Mouse (Mus musculus): ENCODE data around the gene Strn4. TPM values are rescaled to one million over a fixed set of nuclear protein-coding genes. Genes with fewer than 3 reads are reported as not detected.

Gene Strn4
- polyA plus RNA-seq, 1 experiment from 2014 or later: 101 TPM

- Histone ChIP-seq H3K9me3 (no peaks in the 10 kb centered on the region), H3K36me3 (peaks cover 67% of the 10 kb centered on the region)
Measured at GRCm38 (mm10) chr7:16838804-16839426, 23.2 kb downstream of the Strn4 start.

DNA sequence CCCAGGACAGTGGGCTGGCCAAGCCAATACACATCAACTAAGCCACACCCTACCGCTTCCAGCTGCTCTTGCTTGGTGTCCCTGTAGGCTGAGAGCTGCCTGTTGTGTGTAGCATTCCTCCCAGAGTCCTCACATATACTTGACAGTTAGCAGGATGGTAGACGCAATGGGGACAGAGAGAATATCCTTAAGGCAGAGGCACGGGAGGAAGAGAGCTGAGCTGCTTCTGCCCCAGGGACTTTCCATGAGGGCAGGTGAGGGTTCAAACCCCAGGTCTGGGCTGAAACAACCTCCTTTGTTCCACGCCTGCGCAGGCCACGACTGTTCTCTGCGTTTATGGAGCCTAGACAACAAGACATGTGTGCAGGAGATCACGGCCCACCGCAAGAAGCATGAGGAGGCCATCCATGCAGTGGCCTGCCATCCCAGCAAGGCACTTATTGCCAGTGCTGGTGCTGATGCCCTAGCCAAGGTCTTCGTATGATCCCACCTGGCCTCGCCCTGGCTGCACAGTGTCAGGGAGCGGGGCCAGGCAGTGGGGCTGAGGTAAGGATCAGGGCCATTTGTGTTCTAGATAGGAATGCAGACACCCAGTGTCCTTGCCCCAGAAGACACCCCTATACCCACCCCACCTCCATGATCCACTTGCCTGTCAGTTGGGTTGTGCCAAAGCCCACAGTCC is 23.9 kb downstream of the Strn4 start:
- peaks cover 30% of the 10 kb centered on the region for H3K4me1 ChIP-seq
- no peak for DNase-seq (ENCODE audit: low spot score)
- H3K4me3 ChIP-seq: no peak overlapping the region
- no peaks in the 10 kb centered on the region for H3K9me3 ChIP-seq
- no peak overlapping the region for H3K27ac ChIP-seq
- peaks cover 60% of the 10 kb centered on the region for H3K36me3 ChIP-seq
- 94% methylated on average over 12 of the region's 12 CpGs for WGBS
- H3K27me3 ChIP-seq (ENCODE audit: insufficient read depth, poor library complexity, severe bottlenecking): 0 out of 2 replicates have a peak, but pooled peaks cover 3% of the 10 kb centered on the region

More at GRCm38 (mm10) chr7:16838804-16839426, 23.2 kb downstream of the Strn4 start:
- Histone ChIP-seq H3K27ac (no peak overlapping the region), H3K4me3 (no peak overlapping the region), H3K27me3 (ENCODE audit: insufficient read depth, poor library complexity, severe bottlenecking) (no peaks in the 10 kb centered on the region), H3K4me1 (peaks cover 25% of the 10 kb centered on the region)
- DNase-seq (ENCODE audit: low spot score): no peak
- 79% methylated on average over 6 of the region's 6 CpGs for WGBS

DNA sequence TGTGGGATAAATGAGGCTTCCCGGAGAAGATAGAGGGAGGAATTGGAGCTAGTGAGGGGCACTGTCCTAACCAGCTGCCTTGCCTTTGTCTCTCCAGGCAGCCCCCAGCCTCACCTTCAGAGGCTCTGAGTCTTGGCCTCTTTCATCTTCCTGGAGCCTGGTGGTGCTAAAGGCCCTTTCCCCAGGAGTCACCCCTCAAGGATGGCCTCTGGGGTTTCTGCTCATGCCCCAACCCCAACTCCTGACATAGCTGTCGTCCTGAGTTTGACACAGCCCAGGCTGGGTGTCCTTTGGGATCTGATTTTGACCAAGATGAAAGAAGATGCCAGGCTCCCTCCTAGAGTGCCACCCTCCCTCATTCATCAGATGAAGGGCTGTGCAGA is 24.4 kb downstream of the Strn4 start:
- Histone ChIP-seq H3K27me3 (ENCODE audit: insufficient read depth, poor library complexity, severe bottlenecking) (0 out of 2 replicates have a peak, but pooled peaks cover 3% of the 10 kb centered on the region), H3K4me1 (peaks cover 34% of the 10 kb centered on the region), H3K9me3 (no peaks in the 10 kb centered on the region), H3K27ac (no peak overlapping the region), H3K36me3 (peaks cover 55% of the 10 kb centered on the region), H3K4me3 (no peak overlapping the region)
- no peak for DNase-seq (ENCODE audit: low spot score)
- 81% methylated on average over 2 of the region's 2 CpGs for WGBS

GRCm38 (mm10) chr7:16841078-16841477 is 25.4 kb downstream of the Strn4 start:
- Histone ChIP-seq H3K4me3 (no peak overlapping the region), H3K27ac (no peak overlapping the region), H3K36me3 (peaks cover 59% of the 10 kb centered on the region), H3K27me3 (ENCODE audit: insufficient read depth, poor library complexity, severe bottlenecking) (0 out of 2 replicates have a peak, but pooled peaks cover 3% of the 10 kb centered on the region), H3K4me1 (peaks cover 43% of the 10 kb centered on the region), H3K9me3 (no peaks in the 10 kb centered on the region)
- DNase-seq (ENCODE audit: low spot score): no peak
- WGBS: 81% methylated on average over 4 of the region's 4 CpGs

GRCm38 (mm10) chr7:16841561-16842560 is 26.2 kb downstream of the Strn4 start:
- Histone ChIP-seq H3K36me3 (peaks cover 55% of the 10 kb centered on the region), H3K27me3 (ENCODE audit: insufficient read depth, poor library complexity, severe bottlenecking) (0 out of 2 replicates have a peak, but pooled peaks cover 3% of the 10 kb centered on the region), H3K4me1 (peaks cover 44% of the 10 kb centered on the region), H3K9me3 (no peaks in the 10 kb centered on the region), H3K4me3 (peak overlapping the region; percentile 73), H3K27ac (peak overlapping the region; percentile 86)
- 40% methylated on average over 11 of the region's 11 CpGs for WGBS
- no peak for DNase-seq (ENCODE audit: low spot score)

DNA sequence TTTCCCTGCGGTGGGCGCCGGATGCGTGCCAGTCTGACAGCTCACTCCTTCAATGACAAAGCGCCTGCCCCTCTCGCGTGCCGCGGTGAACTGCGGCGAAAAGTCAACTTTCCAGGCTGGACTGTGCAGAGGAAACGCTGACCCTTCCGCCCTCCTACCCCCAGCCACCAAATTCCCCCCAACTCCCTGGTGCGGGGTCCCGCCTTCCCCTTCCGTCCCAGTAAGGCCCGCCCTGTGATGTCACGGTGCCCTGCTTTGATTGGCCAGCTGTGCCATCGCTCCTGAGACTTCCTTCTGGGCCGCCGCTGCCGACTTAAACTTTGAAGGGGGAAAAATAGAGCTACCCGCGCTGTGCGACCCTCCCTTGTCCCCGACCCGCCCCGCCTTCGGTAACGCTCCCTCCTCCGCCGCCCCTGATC is 27.0 kb downstream of the Strn4 start, which contains the start of gene Prkd2:
Prkd2 (plus strand) TSS at position 258 of the 419 bp plus-strand sequence.
- Histone ChIP-seq H3K9me3 (no peaks in the 10 kb centered on the region), H3K27me3 (ENCODE audit: insufficient read depth, poor library complexity, severe bottlenecking) (0 out of 2 replicates have a peak, but pooled peaks cover 3% of the 10 kb centered on the region), H3K4me1 (peaks cover 44% of the 10 kb centered on the region), H3K4me3 (peak within 1 kb of the TSS; percentile 73), H3K36me3 (peaks cover 54% of the 10 kb centered on the region), H3K27ac (peak within 1 kb of the TSS; percentile 86)
- peak; percentile 95 for DNase-seq (ENCODE audit: low spot score)
- WGBS: 1% methylated on average over 32 of the region's 32 CpGs

DNA sequence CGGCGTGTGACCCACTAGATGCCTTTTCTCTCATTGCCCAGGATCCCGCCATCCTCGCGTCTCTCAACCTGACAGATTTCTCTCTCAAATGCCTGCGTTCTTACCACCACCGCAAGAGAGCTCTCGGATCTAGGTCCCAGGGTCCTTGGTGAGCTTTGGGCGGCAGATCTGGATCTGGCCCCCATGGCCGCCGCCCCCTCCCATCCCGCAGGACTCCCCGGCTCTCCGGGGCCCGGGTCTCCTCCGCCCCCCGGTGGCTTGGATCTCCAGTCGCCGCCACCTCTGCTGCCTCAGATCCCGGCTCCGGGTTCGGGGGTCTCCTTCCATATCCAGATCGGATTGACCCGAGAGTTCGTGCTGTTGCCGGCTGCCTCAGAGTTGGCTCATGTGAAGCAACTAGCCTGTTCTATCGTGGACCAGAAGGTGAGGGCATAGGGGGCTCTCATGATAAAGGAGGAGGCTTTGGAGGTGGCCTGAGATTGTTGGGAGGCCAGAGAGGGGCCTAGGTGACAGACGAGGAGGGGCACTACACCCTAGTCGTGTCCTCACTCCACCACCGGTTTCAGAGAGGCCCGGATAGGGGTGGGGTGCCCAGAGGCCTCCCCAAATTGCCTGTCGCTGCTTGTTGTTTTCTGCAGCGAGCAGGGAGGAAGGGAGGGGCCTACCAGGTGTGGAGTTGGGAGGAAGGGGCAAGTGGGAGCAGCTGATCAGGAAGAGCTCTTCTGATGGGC is 27.9 kb downstream of the Strn4 start:
- Histone ChIP-seq H3K27me3 (ENCODE audit: insufficient read depth, poor library complexity, severe bottlenecking) (0 out of 2 replicates have a peak, but pooled peaks cover 3% of the 10 kb centered on the region), H3K9me3 (no peaks in the 10 kb centered on the region), H3K4me1 (peaks cover 44% of the 10 kb centered on the region), H3K36me3 (peaks cover 50% of the 10 kb centered on the region), H3K27ac (peak overlapping the region; percentile 86), H3K4me3 (peak overlapping the region; percentile 73)
- DNase-seq (ENCODE audit: low spot score): no peak
- WGBS: 3% methylated on average over 33 of the region's 33 CpGs

GRCm38 (mm10) chr7:16844696-16845071 is 29.0 kb downstream of the Strn4 start:
- Histone ChIP-seq H3K4me1 (peaks cover 44% of the 10 kb centered on the region), H3K27ac (peak overlapping the region; percentile 79), H3K9me3 (no peaks in the 10 kb centered on the region), H3K27me3 (ENCODE audit: insufficient read depth, poor library complexity, severe bottlenecking) (0 out of 2 replicates have a peak, but pooled peaks cover 3% of the 10 kb centered on the region), H3K4me3 (peak overlapping the region; percentile 73), H3K36me3 (peaks cover 50% of the 10 kb centered on the region)
- WGBS: 48% methylated on average over 3 of the region's 3 CpGs
- DNase-seq (ENCODE audit: low spot score): no peak

- Histone ChIP-seq H3K4me1 (peaks cover 44% of the 10 kb centered on the region), H3K27ac (peak overlapping the region; percentile 79), H3K4me3 (peak overlapping the region; percentile 73), H3K36me3 (peaks cover 50% of the 10 kb centered on the region), H3K9me3 (no peaks in the 10 kb centered on the region), H3K27me3 (ENCODE audit: insufficient read depth, poor library complexity, severe bottlenecking) (0 out of 2 replicates have a peak, but pooled peaks cover 3% of the 10 kb centered on the region)
- DNase-seq (ENCODE audit: low spot score): no peak
- WGBS: 33% methylated on average over 14 of the region's 14 CpGs
Measured at GRCm38 (mm10) chr7:16845072-16845819, 29.6 kb downstream of the Strn4 start.

DNA sequence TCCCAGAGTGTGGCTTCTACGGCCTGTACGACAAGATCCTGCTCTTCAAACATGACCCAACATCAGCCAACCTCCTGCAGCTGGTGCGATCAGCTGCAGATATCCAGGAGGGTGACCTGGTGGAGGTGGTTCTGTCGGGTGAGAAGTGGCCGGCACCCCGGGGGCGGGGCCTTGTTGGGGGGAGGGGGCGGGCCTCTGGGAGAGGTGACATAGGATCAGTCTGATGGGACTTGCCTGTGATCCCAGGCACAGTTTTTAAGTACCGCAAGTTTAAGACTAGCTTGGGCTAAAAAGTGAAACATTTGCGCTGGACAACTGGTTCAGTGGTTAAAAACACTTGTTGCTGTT is 30.1 kb downstream of the Strn4 start:
- Histone ChIP-seq H3K36me3 (peaks cover 50% of the 10 kb centered on the region), H3K27ac (peak overlapping the region; percentile 79; the same call in 1 of the 2 replicates), H3K27me3 (ENCODE audit: insufficient read depth, poor library complexity, severe bottlenecking) (0 out of 2 replicates have a peak, but pooled peaks cover 3% of the 10 kb centered on the region), H3K4me1 (peaks cover 44% of the 10 kb centered on the region), H3K9me3 (no peaks in the 10 kb centered on the region), H3K4me3 (peak overlapping the region; percentile 73)
- WGBS: 28% methylated on average over 10 of the region's 10 CpGs
- no peak for DNase-seq (ENCODE audit: low spot score)

GRCm38 (mm10) chr7:16846775-16847174 is 31.1 kb downstream of the Strn4 start:
- H3K4me3 ChIP-seq: no peak overlapping the region
- WGBS: 89% methylated on average over 5 of the region's 5 CpGs
- H3K27me3 ChIP-seq (ENCODE audit: insufficient read depth, poor library complexity, severe bottlenecking): 0 out of 2 replicates have a peak, but pooled peaks cover 3% of the 10 kb centered on the region
- peaks cover 34% of the 10 kb centered on the region for H3K4me1 ChIP-seq
- H3K9me3 ChIP-seq: no peaks in the 10 kb centered on the region
- no peak overlapping the region for H3K27ac ChIP-seq
- DNase-seq (ENCODE audit: low spot score): no peak
- peaks cover 48% of the 10 kb centered on the region for H3K36me3 ChIP-seq
